Mouse (Mus musculus): ENCODE data around the gene Fam45a. TPM values are rescaled to one million over a fixed set of nuclear protein-coding genes. Genes with fewer than 3 reads are reported as not detected.
A peak's percentile ranks its signal among the peaks of the same experiment; 100 is the strongest.

Fam45a gene
- total RNA-seq (2021): 10 to 100 TPM; 34.4 to 46.9 TPM
- long read RNA-seq, experiment 1, transcript Fam45a-202 (8 exons, 2,267 nt): minor isoform, 24 of 78 reads
- long read RNA-seq, experiment 1, transcript Fam45a-201 (9 exons, 2,307 nt): major isoform, 30 of 78 reads
- long read RNA-seq, experiment 1, partial matches to known transcripts: 1 of 78 reads
- long read RNA-seq, experiment 1, other reads (novel, unspliced or antisense): 23 of 78 reads
- long read RNA-seq, experiment 2, transcript Fam45a-201 (9 exons, 2,307 nt): major isoform, 21 of 48 reads
- long read RNA-seq, experiment 2, transcript Fam45a-202 (8 exons, 2,267 nt): minor isoform, 9 of 48 reads
- long read RNA-seq, experiment 2, partial matches to known transcripts: 2 of 48 reads
- long read RNA-seq, experiment 2, other reads (novel, unspliced or antisense): 16 of 48 reads

DNA sequence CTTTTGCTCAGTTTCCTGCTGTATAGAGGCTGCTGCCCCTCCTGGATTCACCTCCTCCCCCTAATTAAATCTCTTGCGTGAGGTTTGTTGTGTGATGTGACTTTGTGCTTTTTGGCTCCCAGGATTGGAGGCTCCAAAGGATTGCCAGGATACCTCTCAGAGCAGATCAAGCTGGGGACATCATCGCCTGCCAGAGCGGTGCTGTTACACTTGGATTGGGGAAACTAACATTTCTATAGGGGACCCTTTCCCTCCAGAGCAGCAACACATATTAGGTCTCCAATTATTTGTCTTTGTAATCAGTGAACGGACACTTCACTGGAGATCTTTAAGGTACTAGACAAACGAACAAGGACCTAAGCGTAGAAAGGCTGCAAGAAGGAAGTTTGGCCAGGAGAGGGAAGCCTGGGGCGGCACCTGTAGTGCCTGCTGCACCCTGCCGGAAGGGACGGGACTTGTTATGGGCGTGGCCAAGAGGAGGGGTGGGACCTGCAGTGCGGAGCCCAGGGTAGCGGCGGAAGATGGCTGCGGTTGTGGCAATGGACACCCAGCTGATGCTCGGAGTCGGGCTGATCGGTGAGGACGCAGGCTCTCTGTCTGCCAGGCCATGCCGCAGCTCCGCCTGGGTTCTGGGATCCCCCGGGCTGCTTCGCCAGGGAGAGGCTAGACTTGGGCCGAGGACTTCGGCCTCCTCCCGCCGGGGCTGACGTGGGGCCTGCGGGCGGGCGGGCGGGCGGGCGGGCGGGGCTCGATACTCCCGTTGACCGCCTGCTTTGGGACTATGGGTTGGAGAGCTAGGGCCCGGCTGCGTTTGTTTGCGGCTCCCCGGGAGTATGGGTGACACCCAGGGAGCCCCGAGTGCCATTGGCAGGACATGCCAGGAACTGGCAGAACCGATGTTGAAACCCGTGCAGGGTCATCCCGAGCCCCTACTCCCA, at the start of gene Fam45a:
Gene Fam45a, plus strand, starts transcription at position 488 of the 938 bp plus-strand sequence.
- peak; percentile 89 to 91 for DNase-seq (ENCODE audit: low spot score in 2 of 2)

DNA sequence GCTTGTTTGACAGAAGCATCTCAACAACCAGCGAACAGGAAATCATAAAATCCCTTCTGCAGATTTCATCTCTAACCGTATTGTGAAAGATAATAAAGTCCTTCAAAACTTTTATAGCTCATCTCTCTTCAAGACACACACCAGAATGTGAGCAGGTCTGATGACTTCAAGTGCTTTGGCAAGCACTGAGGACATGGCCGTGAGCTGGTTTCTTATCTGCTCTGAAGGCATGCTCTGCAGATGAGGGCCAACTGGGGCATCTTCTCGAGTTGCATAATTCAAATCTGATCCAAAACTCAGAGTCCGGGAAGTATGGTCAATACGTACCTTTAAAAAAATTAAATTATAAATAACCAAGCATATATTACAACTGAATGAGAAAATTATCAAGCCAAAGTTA, 38.0 kb upstream of the Fam45a start:
- DNase-seq (ENCODE audit: low spot score in 2 of 2): no peak

DNA sequence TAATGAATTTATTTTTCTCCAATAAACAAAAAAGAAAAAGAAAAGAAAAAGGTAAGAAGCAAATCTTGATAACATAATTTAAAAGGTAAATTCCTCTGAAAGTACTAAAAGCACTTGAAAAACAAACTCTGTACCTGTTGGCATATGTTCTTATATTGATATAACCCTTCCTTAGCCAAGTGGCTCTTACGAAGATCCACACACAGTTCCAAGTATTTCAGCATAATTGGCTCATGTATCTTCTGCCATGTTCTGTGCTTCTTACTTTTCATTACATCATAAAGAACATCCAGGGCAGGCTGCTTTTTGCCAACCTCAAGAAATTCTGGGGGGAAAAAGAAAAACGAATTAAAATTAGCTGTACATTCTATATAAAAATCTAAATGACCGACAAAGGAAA, 29.4 kb upstream of the Fam45a start:
- DNase-seq (ENCODE audit: low spot score in 2 of 2): no peak

DNA sequence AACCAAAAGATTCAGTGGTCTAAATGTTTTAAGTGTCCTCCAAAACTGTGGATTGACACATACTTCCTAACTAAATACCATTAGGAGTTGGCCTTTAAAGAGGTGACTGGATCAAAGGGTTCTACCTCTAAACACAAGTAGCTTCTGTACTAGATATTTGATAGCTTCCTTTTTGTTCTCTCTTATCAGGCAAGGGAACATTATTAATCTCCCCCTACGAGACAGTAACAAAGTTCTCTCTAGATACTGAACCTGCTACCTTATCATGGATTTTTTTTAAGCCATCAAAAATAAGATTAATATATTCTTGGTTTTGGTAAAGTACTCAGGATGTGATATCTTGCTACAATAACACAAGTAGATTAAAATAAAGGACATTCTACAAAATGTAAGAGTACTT, 26.7 kb upstream of the Fam45a start:
- no peak for DNase-seq (ENCODE audit: low spot score in 2 of 2)

DNA sequence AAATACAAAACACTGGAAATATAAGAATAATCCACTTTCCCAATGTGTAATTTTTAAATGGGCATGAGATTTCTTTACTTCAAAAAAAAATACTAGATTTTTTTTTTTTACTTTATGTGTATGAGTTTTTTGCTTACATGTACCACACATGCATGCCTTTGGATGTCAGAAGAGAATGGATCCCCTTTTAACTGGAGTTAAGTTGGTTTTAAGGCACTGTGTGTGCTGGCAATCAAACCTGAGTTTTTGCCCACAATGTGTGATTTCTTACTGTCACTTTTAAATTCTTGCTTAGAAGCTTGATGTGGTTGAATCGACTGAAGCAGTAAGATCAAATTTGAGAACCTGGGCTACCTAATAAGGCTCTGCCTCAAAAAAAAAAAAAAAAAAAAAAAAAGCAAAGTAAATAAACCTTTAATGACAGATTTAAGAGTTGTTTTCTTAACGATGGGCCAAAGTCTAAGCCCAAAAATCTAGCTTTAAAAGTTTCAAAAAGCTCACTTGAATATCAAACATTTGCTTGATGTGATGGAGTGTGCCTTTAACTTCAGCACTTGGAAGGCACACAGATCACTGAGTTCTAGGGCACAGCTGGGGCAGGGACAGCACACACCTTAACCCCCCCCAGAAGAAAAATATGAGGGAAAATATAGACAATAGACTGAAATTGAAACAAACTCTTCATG, 23.8 kb upstream of the Fam45a start:
- DNase-seq (ENCODE audit: low spot score in 2 of 2): no peak

DNA sequence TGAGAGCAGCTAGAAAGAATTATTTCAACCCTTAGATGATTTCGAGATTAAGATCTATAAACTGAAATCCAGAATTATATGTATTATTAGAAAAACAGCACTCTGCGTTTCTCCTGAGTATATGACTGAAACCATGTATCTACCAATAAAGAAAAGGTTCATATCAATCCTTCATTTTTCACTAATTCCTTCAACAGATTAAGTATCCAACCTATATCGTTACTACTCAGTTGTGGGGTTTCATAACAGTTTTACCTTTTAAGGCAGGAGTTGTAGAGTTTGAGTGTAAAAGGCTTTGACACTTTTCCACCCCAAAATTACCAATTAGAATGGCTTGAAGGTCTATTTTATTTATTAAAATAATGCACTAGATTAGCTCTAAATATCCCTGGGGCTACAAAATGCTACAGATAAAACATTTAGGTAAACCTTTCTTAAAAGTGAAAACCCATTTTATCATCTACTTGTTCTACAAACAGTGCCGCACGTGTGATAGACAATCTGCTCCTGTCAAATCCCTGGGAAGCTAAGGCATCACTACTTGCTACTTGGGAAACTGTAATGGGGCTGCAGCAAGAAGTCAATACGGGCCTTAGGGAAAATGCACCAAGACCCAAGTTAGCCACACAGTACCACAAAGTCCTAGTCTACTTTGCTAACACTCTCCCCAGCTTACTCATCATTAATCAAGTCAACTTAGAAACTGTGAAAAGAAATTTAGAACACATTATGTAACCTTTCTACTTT, 23.0 kb upstream of the Fam45a start:
- DNase-seq (ENCODE audit: low spot score in 2 of 2): no peak

DNA sequence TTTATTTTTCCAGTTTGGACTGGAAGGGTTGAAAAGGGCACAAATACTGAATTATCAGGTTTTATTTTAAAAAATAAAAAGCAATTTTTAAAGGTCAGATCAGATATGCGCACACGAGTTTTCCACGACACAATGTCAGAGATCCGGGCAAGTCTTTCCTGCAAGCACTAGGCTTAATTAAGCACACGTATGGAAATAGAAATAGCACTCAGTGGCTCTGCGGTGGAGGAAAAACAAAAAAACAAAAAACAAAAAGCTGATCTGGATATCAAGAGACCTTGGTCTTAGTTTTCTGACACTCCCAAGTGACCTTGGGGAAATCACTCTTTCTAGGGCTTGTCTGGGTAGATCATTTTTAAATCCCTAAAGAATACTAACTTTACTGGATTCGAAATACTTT, 21.9 kb upstream of the Fam45a start:
- DNase-seq (ENCODE audit: low spot score in 2 of 2): no peak

DNA sequence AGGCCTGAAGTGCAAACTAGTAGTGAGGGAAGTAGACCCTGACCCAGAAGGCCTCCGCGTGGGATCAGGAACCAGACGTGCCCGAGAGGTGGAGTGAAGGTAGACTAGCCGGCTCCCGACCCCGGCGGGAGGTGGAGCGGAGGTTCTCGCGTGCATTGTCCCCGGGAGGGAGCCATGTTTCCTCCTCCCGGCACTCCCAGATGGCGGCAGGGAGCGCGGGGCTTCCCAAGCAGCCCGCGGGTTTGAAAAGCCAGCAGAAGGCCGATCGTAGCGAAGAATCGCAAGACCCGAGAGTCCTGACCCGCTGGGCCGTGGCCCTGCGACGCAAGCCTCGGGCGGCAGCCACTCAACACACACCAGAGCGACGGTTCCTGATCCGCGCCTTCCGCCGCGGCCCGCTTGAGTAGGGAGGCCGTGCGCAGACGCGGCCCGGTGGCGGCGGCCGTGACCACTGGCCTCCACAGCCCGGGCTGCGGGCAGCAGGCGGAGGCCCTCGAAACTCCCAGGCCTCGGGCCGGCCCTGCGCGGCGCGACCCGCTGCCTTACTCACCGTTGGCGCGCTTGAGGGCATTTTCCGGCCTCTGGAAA, 21.4 kb upstream of the Fam45a start:
- peak; percentile 14 to 45 for DNase-seq (ENCODE audit: low spot score in 2 of 2)

DNA sequence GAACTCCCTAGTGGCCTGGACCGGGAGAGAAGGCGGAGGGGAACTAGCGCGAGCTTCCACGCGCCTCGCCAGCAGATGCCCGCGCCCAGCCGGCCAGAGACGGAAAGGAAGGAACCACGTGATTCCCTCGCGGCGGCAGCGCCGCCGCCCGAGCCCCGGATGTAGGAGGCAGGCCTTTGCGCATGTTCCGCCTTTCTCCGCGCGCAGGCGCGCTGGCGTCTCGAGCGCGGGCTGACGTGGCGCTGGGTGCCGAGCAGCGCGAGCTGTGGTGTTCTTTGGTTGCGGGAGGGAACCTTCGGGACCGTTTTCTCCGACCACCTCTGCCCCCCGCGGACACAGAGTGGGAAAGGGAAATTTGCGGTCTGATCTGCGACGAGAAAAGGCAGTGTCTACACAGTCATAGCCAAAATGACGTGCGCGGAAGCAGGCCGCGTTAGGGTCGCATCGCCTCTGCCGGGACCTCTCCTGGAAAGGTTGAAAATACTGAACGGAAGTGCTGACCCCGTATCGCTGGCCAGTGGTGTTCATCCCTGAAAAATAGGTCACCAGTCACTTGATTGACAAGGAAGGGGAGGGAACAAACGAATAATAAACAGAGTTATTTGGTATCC, 20.7 kb upstream of the Fam45a start, which contains the start of gene Eif3a:
Gene Eif3a, minus strand, starts transcription at position 108 of the 611 bp plus-strand sequence.
- DNase-seq (ENCODE audit: low spot score in 2 of 2): peak; percentile 92 to 96

DNA sequence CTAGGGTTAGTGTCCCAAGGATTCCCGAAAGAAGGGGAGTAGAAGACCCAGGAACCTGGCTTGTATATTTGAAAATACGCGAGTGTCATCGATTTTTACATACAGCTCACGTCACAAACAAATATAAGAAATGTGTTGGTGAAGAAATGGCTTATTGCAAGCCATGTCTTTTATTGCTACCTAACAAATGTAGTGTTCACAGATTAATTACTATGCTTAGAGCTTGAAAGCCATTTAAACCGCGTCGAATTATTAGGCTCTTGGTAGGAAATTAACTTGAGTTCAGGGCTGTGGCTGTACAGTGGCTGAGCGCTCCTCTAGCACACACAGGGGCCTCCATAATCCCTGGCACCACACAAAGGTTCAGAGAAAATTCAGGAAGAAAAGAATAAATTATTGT, 20.2 kb upstream of the Fam45a start:
- DNase-seq (ENCODE audit: low spot score in 2 of 2): no peak

DNA sequence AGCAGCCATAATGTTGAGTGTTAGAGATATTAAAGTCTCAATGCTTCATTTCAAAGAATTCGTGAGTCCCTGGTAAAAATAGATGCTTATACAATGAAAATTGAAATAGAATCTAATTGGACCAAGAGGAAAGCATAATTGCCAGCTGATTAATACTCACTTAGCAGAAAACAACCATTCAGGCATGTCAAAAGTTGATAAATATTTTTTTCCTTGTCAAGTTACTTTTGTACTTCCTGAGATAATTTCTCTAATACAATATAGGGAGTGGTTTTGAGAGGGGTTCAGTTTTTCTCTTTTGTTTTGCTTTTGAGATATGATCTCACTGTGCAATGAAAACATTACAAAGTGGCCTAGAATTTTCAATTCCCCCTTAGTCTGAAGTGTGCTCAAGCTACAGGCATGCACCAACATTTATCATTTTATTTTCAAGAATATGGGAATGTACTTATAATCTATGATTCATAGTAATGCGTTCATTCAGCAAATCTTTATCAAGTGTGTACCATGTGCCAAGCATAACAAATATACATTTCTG, 18.1 kb upstream of the Fam45a start:
- DNase-seq (ENCODE audit: low spot score in 2 of 2): no peak

DNA sequence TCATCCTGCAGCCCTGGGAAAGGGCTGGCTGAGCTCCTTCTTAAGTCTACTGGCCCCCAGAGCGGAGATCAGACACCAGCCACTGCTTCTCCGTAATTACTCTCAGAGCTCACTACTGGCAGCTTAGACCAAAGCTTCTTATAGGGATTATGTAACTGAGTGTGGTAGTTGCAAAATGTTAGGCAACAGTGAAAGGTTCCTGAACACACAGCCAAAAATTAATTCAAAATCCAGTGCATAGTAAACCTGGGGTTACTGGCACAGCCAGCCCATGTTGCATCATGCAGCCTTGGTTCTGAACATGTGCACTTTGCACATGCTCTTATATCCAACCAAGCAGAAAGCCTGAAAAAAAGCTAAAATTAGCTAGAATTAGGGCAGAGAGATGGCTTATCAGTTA, 16.1 kb upstream of the Fam45a start:
- no peak for DNase-seq (ENCODE audit: low spot score in 2 of 2)

DNA sequence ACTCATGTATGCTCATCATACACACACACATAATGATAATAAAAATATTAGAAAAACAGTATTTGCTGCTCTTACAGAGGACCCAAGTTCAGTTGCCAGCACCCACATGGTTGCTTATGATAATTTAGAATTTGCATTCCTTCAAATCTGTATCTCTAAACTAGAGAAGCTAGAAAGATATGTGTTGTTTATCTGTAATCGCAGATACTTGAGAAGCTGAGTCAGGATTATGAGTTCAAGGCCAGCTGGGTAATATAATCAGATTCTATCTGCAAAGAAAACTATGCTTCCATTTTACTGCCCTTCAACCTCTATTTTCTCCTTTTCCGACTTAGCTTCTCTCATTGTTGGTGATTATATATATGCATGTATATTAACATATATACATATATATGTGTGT, 14.0 kb upstream of the Fam45a start:
- no peak for DNase-seq (ENCODE audit: low spot score in 2 of 2)

DNA sequence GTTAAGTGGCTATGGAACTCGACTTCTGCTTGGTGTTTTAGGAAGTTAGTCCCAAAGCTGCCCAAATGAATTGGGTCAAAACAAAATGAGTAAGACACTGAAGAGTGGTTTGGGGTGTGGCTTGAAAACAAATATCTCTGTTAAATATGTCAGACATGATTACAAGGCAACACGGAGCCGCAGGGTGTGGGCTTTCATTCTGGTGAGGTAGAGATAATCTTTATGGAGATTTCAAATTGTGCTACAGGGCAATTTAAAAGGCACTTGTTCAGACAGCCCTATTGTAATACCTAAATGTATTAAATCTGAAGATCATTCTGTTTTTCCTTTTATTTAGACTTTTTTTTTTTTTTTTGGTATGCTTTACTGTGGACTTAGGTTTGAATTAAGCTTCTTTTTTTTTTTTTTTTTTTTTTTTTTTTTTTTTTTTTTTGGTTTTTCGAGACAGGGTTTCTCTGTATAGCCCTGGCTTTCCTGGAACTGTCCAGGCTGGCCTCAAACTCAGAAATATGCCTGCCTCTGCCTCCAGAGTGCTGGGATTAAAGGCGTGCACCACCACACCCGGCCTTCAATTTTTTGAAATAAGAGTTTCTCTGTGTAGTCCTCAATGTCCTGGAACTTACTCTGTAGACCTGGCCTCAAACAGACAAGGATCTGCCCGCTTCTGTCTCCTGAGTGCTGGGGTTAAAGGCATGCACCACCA, 11.4 kb upstream of the Fam45a start:
- no peak for DNase-seq (ENCODE audit: low spot score in 2 of 2)

DNA sequence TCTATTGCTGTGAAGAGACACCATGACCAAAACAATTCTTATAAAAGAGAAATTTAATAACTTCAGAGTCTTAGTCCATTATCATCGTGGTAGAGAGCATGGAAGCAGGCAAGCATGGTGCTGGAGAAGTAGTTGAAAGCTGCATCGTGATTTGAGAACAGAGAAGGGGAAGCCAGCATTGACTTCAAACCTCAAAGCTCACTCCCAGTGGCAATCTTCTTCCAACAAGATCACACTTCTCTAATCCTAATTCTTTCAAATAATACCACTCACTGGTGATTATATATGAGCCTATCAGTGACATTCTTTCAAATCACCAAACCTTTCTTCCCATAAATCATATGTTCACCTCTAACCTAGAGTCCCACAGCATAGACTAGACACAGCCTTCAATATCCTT, 6.5 kb upstream of the Fam45a start:
- no peak for DNase-seq (ENCODE audit: low spot score in 2 of 2)

DNA sequence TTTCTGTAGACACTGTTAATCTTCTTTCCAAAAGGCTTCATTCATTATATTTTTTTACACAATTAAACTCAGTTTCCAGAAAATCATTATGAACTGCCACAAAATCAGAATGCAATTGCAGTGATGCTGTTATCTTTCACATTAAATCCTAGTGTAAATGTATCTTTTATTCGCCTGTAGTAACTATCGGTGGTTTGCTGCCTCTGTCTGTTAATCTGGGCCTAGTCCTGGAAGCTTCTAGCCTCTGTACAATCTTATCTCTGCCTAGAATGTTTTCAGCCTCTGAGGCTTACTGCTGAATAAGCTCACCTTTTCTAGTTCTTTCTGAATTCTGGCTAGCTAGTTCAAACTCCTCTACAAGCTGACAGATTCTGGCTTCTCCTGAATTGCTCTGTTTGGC, 1.5 kb upstream of the Fam45a start:
- no peak for DNase-seq (ENCODE audit: low spot score in 2 of 2)

DNA sequence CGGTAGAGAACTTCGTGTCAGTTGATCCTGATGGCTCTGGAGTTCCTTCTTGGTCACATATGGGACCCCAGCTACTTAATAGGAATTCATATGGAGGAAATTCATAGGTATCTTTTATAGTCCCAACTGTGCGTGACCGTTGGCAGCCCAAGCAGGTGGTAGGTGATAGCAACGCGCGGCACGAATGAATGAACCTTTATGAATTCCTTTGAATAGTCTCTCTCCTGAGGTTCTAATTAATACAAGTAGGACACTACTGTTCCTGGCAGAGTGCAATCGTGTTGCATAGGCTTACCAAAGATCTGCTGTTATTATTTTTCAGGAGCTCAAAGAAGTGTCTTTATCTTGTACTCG, 628 bp downstream of the Fam45a start:
- DNase-seq (ENCODE audit: low spot score in 2 of 2): no peak

DNA sequence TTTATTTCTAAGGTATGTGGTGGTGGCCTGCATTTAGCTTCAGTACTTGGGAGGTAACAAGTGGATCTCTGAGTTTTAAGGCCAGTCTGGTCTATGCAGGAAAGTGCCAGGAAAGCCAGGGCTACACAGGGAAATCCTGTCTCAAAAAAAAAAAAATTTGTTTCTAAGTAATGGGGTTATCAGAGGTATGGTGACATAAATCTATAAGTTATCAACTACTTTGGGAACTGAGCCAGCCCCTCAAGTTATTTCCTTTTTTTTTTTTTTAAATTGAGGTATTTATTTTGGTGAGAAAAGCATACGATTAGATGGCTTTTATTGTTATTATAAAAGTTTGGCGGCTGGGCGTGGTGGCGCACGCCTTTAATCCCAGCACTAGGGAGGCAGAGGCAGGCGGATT, 1.7 kb downstream of the Fam45a start:
- no peak for DNase-seq (ENCODE audit: low spot score in 2 of 2)

DNA sequence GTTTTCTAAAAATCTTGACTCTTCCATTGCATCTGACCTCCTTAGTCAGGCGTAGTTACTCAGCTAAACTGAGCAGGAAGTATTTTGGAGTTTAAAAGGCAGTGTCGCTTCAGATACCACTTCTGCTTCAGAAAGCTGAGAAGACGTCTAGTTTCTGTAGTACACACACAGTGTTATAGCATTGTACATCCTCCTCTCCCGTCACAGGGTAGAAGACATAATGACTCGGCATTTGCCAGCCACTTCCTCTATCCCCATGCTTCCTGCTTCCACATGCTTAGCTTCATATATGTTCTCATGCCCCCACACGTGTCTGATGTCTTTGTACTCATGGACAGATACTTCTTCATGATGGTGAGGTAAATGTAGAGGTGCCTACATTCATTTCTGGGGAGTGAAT, 7.3 kb downstream of the Fam45a start:
- no peak for DNase-seq (ENCODE audit: low spot score in 2 of 2)

Measured in left cerebral cortex, adult 18-20 months (tissue).